Mouse (Mus musculus) gastrocnemius, adult 18-20 months (tissue): ENCODE results near the gene Gkn2. TPM values are rescaled to one million over a fixed set of nuclear protein-coding genes. Genes with fewer than 3 reads are reported as not detected.

ENCODE experiments used
- DNase-seq: peaks from one replicate; pipeline ENCODE4 v3.0.0; 2021; ENCODE audit warnings: low spot score
- long read RNA-seq, 2 experiments: library from polyadenylated mRNA; stranded (forward); transcript quantifications; one replicate each; pipeline ENCODE4 v2.0.0; 2021
- total RNA-seq, 2 experiments: library from RNA; stranded (reverse); gene quantifications; 2 replicates each; pipeline ENCODE4 v1.2.3; 2021

The Gkn2 gene
- total RNA-seq, result not detected
- long read RNA-seq, experiment 1, result 0 reads
- long read RNA-seq, experiment 2, result 0 reads

GRCm38 (mm10) chr6:87373057-87373456, at the start of gene Gkn2:
Gkn2 (plus strand) TSS chr6:87373357.
- DNase-seq, result no peak

- peak; percentile 30 for DNase-seq
Observed at GRCm38 (mm10) chr6:87323381-87323780, 49.8 kb upstream of the Gkn2 start.

DNA sequence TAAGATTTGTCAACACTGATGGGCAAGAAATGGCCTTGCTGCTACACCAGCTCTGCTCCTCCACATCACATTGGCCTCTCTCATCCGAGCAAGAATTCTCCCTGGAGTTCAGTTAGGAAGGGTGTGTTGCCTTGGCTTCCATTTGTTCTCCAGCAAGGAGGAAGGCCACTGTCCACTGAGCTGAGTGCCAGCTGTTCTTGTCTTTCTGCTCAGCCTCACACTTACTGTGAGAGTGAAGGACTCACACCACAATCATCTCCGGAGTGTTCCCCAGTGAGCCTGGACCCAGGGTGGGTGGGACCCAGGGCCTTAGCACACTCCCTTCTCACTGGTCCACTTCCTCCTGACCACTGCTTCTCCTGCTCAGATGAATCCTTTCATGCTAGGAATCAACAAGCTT, 46.2 kb upstream of the Gkn2 start:
- DNase-seq, result peak; percentile 20

- no peak for DNase-seq
Observed at GRCm38 (mm10) chr6:87328265-87329173, 44.6 kb upstream of the Gkn2 start.

DNA sequence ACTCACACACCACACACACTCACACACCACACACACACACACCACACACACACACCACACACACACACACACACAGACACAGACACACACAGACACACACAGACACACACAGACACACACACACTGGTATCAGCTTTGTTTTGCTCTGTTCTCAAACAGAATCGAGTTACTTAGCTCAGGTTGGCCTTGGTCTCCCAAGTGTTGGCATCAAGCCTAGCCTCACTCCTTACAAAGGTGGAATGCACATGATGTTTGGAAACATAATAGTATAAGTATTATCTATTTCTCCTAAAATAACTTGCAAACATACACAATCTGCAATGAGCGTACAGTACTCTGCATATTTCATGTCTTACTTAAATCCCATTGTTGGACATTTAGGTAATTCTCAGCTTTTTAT, 40.8 kb upstream of the Gkn2 start:
- DNase-seq, result no peak

DNA sequence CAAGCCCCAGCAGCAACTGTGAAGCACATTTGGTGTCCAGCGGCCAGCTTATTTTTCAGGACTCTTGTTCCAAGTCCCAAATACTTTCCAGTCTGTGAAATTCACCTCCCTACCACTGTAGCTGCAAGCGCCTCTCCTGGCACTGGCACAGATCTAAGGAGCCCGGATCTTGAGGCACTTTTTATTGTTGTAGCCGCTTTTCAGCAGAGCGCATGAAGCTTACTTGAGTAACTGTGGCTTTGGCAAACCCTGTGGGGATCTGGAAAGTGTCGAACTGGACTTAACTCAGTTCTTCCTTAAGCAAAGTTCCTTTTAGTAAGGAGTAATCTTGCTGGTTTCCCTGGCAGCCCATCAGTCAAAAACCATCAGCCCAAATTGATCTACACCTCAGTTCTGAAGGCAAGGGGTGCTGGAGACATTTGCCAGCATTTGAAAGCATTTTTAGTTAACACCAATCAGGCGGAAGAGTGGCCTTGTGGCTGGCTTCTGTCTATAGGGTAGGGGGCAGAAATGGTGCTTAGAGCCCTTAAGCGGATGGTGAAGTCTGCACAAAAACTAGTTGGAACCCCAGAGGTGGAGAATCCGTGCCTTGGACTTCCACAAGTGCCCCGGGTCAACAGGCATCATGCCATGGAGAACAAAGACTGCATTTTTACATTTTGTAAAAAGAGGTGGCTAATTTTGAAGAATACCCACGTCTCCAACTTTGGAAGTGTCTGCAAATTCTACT, 38.6 kb upstream of the Gkn2 start:
- peak; percentile 39 for DNase-seq

DNA sequence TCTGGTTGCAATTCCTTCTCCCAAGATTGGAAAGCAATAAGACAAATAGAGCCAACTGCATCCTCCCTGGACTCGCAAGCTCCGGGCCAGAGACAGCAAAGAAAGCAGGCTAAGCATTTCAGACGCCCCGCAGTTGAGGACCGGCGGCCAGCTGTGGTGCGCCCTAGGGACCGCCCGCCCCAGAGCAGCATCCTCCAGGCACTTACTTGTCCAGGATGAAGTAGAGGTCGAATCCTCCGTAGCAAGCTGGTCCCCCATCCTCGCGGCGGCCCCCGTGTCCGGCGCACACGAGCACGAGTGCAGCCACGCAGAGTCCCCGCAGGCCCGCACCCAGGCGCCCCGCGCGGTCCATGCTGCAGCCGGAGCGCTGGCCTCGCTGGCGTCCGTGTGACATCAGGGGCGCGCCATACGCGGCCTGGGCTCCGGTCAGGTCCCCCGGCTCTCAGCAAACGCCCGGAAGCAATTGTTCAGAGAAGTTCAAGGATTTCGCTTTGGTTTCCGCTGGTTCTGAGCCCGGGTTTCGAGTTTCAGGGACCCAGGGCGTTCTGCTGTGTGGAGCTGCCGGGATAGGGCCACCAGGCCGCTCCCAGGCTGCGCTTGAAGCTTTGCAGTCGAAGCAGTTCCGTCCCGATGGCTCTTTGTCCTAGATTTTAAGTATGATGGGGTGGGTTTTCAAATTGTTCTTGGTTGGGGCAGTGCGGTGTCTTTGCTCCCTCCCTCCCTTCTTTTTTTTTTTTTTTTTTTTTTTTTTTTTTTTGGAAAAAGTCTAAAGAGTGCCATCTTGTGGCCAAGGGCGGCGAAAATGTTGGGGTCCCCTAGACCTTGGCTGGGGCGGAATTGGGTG, 37.8 kb upstream of the Gkn2 start, which contains the start of gene Antxr1:
Gene Antxr1, minus strand, starts transcription at position 731 of the 844 bp plus-strand sequence.
- peak; percentile 49 for DNase-seq

- DNase-seq, result no peak
Observed at GRCm38 (mm10) chr6:87335935-87336295, 37.2 kb upstream of the Gkn2 start.

DNA sequence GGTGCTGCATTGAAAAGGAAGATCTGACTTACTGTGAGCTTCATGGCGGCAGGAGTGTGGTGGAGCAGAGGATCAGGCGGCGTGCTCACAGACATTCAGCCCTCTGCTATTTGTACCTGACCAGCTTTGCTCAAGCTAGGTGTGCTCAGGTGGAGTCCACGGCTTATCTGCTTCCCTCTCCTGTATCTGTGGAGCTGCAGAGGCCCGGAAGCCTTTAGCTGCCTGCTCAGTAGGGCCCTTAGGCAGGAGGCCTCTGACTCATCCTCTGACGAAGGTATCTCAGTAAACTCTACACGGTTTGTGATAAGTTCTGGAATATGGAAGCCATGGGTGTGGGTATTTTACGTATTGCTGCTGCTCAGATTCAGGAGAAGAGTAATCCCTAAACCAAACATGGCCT, 22.3 kb upstream of the Gkn2 start, which contains the start of gene Gkn1:
Gene Gkn1, minus strand, starts transcription at position 114 of the 400 bp plus-strand sequence.
- no peak for DNase-seq

DNA sequence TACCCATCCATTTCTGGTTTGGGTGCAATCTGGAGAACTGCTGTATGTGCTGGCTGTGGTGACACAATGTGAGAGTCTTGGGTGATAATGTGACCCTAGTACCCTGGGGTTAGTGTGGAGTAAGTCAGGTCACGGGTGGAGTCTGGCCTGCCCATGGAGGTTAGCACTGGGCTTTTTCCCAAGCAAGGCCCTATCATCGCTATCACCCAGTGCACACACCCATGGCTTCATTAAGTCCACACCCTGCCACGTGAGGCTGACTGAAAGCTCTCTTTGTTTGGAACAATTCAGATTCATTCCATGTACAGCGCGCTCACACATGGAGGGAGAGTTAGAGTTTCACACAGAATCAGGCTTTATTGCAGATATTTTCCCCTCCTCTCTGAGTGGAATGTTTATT, 18.7 kb upstream of the Gkn2 start:
- DNase-seq, result peak; percentile 38

- DNase-seq, result no peak
Observed at GRCm38 (mm10) chr6:87369223-87369622, 3.9 kb upstream of the Gkn2 start.

DNA sequence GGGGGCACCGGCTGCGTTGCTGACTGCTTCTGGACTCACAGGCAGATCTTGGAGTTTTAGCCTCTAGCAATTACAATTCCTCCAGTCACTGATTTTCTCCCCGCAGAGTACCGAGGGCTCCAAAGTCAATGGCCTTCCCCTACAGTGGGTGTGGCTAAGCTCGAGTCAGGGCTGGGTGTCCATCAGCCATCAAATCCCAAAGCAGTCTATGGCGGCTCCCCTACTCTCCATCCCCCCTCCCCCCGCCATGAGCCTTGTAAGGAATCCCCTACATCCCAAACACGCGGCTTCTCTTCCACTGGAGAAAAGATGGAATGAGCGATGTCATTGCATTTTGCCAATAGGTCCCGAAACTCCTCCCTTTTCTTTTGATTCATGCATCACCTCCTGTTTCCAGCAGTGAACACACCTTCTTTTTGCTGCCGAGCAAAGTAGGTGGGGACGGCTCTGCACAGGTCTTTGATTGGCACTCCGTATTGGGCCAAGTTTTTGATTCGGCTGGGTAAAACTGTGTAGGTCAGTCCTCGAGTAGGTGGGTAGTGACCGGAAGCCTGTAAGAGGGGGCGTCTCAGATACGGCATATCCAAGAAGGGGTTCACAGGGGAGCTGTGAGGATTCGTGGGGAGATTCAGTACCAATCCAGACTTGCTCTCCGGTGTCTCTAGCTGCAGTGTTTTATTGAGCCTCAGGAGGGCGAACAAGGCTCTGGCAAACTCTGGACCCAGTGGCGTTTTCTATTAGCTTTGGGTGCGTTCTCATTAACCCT, 11.0 kb downstream of the Gkn2 start:
- DNase-seq, result no peak

DNA sequence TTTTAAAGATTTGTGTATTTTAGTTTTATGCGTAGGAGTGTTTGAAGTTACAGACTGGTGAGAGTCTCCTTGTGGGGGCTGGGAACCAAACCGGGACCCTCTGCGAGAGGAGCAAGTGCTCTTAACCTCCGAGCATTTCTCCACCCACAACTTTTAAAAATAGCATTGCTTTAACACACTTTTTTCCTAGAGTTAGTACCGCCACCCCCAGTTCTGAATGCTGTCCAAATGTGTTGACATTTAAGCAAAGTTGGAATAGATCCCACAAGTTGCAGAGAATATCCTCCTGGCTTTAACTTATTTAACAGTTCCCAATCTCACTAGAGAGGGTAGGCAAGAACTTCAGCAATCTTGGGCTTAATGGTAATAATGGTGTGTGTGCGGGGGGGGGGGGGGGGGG, 11.6 kb downstream of the Gkn2 start:
- DNase-seq, result no peak

GRCm38 (mm10) chr6:87386203-87386602, 13.0 kb downstream of the Gkn2 start:
- DNase-seq, result peak; percentile 58

DNA sequence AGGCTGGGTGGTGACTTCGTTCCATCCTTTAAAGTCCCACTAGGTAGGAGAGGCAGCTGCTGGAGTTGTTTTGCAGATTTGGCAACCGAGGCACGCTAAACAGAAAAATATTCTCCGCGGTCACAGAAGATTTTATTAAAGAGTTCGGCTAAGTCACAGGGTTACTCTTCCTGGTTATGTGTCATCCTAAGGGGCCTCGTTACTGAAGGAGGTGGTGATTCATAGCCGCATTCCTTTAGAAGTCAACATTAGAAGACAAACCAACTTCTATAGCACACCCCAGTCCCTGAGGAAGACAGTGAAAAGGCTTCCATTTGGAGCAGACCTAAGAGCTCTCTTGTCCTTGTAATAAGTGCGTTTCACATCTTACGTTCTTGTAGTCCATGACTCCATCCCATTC, 13.5 kb downstream of the Gkn2 start:
- DNase-seq, result no peak

DNA sequence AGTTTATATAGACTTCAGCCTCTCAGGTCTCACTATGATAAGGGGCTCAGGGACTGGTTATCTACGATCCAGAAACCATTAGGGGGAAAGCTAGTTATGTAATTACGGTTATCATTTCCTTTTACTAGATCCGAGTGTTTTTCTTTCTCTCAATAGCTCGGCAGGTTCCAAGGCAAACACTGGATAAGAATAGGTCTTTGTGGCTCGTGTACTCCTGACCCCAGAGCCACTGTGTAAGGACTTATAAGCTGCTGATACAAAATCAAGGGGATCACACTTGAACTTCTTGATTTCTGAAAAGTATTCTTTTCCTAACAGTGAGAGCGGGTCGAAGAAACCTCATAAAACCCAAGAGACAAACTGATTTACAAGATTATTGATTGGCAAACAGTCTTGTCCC, 15.7 kb downstream of the Gkn2 start, which contains the start of gene Gkn3:
Gene Gkn3, minus strand, starts transcription at position 59 of the 400 bp plus-strand sequence.
- DNase-seq, result no peak

GRCm38 (mm10) chr6:87389455-87389989, 16.4 kb downstream of the Gkn2 start:
- no peak for DNase-seq

DNA sequence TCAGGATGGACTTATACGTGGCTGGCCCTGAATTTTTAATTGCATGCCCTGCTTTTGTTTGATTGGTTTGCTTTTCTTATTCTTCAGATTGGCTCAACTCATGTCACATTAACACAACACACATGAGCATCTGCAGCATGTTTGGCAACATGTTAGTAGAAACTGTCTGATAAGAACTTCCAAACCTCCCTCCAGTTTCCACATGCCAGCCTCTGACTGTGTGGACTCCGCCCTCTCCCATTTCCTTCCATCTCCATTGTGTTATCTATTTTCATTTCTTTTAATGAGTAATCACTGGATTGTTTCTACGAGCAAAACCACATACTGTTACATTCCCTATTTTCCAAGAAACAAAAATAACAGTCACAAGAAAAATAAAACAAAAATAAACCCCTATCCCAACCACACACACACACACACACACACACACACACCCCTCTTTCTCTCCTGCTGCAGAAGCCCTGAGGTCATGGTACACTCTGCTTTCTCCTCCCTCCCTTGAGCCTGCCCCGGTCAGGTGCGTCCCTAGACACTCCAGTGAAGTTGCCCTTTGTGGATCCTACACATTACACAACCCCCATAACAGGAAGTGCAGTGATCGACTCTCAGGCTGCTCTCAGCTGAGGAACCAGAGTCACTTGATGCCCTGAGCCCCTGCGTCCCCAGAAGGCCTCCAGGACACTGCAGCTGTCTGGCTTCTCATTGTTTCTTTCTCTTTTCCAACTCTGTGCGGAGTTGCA, 20.5 kb downstream of the Gkn2 start:
- no peak for DNase-seq

- no peak for DNase-seq
Observed at GRCm38 (mm10) chr6:87394783-87395182, 21.6 kb downstream of the Gkn2 start.

DNA sequence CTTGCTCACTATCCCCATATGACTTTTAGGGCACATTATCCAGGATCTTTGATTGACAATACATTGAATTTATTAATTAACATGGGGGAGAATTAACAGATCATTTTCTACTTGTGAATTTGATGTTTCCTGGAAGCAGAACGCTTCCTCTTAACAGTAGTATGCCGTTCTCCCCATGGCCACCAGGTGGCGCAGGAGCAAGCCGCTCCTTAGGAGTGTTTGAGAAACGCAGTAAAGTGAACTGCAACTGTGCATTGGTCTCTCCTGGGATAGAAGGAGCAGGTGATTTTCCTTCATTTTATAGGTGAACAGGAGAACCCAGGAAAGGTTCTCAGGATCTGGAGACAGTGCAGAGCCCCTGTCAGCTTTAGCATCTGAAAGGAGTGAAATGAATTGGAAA, 26.0 kb downstream of the Gkn2 start:
- DNase-seq, result peak; percentile 54
